Mouse (Mus musculus) stomach, postnatal 0 days (tissue): ENCODE measurements around the gene Ugt3a2.

ENCODE experiments used
- CTCF ChIP-seq: IDR thresholded peaks from 2 replicates; pipeline ENCODE4 v1.5.1; 2016; ENCODE audit warnings: antibody characterized with exemption, low read depth, mild to moderate bottlenecking, moderate library complexity
- EP300 ChIP-seq: optimal IDR thresholded peaks from 2 replicates; pipeline ENCODE3; 2016; ENCODE audit warnings: antibody characterized with exemption

- TF ChIP-seq CTCF (no peak), EP300 (no peak)
Measured at GRCm38 (mm10) chr15:9376281-9376680, 40.9 kb downstream of the Ugt3a2 start.
